Mouse (Mus musculus) ovary, postnatal 14 days (tissue): Measurements from ENCODE around the gene Col6a4.

Experiments
- DNase-seq: peaks from one replicate; pipeline ENCODE4 v3.0.0; 2022; ENCODE audit warnings: low spot score

The Col6a4 gene

DNA sequence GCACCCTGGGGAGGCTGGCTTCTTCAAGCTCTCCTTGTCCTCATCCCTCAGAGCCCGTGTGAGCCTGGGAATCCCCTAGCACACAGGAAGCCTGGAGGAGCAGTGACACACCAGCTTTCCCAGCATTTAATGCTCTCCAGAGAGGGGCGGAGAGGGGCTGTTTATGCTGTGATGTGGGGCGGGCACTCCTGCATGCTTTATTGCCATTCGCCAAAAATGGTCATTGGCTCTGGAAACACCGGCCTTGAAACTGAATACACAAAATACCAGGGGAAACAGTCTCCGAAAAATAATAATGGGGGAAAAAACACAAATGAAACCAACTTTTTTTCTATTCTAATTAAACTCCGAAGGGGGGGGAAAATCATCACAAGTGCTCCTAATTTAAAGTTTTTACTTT, at the start of gene Col6a4:
TSS of gene Col6a4 (minus strand) at position 101 of the 400 bp plus-strand sequence.
- DNase-seq, result no peak

DNA sequence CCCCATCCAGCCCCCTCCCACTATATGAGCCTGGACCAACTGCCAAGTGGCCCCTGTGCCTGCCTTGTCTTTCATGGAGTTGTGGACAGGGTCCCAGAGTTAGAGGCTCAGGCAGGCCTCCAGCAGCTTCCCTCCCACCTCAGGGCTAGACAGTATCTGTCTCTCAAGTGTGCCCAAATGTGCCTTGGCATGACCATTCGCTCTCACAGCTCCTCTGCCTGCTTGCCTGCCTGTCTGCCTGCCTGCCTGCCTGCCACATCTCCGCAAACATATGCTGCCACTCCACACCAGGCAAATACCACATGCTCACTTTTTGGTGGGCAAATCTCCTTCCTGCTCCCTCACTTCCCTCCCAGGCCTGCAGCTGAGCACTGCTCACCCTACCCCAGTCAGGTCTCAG, 49.0 kb upstream of the Col6a4 start:
- no peak for DNase-seq

DNA sequence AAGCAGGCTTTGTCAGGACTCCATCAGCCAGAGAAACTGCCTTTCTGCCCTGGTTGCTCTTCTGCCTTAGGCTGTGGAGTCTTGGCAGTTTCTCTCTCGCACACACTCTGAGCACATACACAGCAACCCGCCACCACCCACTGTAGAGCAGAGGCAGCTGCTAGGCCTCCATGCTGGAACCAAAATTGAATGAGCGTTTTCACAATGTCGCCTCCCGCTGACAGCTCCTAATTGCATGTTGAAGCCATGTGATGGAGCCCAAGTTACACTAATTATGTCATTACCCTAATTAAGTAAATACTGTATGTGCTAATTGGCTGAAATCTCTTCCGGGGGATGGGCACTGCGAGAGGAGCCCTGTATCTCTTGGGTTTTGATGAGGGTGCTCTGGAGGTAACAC, 47.6 kb upstream of the Col6a4 start:
- DNase-seq, result no peak

DNA sequence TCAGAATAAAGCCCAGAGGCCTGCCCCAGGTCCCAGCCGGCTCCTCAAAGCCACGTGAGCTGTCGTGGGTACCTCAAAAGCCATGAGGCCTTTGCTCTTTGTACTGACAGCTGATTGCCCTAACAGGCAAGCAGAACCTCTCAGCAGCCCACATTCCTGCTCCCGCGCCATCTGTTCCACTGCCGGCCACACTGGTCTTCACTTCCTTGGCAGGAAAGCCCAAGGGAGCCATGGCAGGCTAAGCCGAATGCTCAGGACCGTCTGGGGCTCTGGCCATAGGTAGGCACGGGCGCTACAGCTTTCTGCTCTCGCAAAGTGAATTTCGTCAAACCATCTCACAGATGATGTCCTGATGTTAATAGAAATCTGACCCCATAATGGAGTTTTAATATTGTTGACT, 45.4 kb upstream of the Col6a4 start:
- DNase-seq, result no peak

DNA sequence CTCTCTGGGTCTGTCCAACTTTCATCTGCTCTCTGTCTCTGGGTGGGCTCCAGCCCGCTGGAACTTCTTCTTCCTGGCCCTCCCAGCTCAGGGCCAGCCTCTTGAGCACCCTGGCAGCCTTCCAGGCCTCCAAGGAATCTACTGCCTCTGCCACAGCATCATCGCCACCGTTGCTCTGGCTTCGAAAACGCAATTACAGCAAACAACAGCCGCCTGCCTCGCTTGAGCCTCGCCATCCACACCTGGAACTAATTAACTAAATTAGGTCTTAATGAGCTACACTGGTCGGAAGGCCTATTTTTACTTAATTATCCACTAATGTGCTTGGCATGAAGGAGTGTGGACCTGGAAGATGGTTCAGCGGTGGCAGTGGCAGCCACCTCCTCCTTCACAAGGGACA, 43.2 kb upstream of the Col6a4 start:
- DNase-seq, result no peak

DNA sequence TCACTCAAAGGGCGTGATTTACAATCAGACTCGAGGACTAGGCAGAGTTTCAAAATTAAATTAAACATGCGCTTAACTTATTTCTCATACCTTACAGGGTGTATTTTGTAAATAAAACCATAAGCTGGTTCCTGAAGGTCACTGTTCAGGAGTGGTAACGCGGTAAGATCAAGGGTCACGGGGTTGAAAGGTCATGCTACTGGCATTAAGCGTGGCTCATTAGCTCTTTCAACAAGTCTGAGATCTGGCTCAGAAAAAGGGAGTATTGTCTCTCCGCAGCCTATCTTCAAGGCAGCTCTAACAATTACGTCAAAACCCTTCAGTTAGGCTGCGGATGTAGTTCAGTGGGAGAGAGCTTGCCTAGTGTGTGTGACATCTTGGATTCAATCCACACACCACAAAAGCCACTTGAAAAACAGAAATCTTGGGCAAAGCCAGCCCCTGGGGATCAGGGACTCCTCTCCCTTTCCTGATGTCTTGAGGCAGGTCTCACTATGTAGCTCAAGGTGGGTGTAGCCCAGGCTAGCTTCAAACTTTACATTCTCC, 41.2 kb upstream of the Col6a4 start:
- no peak for DNase-seq

DNA sequence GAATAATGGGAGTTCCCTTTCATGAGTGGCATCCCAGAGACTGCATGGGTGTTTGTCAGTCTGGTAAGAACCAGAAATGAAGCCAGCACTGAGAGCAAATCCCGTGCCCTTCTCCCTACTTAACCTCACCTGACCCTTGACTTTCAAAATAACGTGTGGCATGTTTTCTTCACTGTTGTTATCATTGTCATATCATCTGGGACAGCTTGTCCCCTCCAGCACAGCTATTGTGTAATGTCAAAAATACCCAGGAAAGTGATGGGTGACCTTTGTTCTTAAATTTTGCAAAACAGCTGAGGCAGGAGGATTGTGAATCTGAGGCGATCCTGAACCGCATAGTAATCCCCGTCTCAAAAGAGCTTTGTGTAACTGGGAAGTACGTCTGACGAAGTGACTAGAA, 33.7 kb upstream of the Col6a4 start:
- no peak for DNase-seq

DNA sequence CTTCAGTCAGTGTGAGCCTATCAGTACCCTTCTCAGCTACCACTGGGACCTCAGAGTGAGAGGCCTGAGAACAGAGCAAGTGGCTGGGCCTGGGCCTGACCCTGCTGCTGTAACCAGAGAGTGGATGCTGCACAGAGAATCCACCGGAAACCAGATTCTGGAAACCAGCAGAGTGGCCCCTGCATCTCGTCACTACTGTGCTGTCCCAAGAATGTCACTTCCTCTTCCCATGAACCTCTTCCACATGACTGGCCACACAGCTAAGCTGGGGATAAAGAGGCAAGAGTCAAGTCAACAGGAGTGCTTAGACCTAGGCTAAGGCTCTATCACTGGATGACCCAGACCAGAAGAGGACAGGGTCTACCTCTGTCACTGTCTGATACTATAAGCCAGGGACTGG, 32.5 kb upstream of the Col6a4 start:
- DNase-seq, result no peak

DNA sequence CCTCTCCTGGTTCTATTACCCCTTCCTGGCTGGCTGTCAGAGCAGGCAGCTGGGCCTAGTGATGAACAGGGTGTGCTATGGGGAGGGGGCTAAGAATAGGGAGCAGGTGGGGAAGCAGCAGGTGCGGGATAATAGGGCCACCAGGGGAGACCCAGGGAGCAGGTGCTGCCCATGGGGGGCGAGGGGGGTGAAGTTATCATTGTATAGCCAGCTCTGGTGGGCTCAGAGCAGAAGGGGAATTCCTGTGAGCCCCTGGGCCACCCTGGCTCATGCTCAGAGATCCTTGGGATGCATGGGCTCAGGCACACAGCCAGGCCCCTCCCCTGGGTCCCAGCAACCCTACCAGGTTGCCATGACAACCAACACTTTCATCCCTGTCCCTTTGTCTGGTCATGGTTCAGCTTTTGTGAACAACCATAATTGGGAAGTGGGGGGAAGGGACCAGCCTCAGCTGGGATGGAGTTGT, 30.2 kb upstream of the Col6a4 start:
- DNase-seq, result no peak

DNA sequence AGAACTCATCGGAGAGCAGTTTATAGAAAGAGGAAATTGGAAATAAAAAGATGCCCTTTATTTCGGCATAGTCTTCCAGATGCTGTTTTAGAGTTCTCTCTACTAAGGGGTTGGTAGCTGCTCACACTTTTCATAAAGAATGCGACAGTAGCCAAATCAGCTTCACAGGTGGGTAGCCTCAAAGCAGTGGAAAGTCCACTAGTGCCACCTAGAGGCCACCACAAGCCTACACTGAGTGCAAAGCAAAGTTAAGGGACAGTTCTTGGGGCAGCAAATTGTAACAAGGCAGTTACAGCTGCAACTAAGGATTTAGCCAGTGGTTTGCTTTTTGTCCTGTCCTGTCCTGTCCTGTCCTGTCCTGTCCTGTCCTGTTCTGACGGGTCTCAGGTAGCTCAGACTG, 27.0 kb upstream of the Col6a4 start:
- DNase-seq, result peak; percentile 13

DNA sequence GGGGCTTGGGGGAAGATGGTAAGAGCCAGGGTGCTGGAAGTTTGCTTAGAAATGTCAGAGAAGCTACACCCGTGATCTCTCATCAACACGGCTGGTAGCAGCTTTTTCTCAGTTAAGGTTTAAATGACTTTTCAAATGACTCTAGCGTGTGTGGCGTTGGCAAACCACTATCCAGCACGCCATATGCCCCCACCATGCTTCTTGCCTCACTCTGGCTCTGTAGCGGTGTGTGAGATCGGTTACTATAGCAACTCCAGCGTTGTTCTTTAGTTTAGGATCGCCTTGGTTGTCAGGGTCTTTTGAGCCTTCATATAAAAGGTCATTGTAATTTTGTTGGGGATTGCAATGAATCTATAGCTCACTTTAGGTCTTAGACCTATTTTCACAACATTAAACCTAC, 22.5 kb upstream of the Col6a4 start:
- no peak for DNase-seq

DNA sequence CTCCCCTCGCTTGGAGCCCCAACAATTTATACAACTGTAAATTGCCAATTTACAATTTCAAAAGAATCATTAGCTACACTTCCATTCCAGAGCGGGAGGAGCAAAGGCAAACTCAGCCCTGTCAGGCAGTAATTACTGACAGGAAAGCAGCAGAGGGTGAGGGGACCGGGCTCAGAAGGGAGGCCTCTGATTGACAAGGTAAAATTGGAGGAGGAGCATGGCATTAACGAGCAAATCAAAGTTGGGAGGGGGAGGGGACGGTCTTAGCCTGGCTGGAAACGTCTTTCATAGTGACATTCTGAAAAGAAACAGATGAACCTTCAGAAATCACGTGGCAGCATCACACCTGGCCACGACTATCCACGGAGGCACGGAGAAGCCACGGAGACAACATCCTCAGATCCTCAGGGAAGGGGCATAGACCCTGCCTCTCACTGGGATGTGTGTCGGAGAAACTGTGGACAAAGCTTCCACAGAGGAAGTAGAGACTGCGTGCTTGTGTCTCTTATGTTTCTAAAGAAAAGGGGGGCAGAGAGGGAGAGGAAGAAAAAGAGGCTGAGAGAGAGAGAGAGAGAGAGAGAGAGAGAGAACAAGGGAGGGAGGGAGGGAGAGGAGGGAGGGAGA, 19.3 kb upstream of the Col6a4 start:
- DNase-seq, result no peak

DNA sequence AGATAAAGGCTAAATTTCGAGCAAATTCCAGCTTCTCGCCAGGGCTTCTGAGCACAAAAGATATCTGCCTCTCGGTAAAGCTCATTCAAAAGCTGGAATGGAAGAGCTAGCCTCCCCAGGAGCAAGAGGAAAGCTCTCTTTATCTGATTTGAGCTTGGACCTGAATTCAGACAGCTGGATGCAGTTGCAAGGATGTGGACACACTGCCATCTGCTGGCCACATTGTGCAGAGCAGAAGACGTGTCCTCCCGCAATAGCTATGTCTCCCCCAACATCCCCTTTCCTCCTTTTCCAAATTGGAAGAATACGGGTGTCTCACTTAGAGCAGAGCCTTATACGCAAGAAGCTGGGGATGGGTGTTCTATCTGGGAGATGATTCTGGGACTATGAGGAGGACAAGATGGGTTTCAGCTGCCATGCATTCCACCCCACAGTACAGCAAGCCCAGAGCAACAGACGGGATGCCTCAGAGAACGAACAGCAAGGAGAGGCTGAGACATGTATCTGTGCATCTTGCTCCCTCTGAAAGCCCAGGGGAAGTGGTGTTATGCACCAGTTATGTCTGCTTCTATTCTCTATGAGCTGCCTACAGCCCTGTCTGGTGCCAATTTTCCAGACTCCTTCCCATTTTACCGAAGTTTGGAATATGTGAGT, 16.3 kb upstream of the Col6a4 start:
- peak; percentile 78 for DNase-seq

DNA sequence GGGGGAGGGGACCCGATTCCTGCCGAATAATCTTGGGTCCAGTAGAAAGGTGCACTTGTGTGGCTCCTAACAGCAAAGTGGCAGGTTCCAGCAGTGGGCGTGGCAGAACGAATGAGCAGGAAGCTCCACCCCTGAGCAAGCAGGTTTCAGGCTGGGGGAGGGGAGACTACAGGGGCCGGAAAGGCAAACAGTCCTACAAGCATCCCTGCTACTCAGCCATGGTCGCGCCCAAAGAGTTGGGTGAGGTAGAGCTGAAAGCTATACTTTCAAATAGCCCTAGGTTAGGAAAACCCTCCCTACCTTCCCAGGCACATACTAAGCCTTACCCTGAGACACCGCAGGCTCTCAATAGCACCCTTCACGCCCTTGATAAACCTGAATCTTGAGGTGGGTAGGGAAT, 9.7 kb upstream of the Col6a4 start:
- DNase-seq, result no peak

DNA sequence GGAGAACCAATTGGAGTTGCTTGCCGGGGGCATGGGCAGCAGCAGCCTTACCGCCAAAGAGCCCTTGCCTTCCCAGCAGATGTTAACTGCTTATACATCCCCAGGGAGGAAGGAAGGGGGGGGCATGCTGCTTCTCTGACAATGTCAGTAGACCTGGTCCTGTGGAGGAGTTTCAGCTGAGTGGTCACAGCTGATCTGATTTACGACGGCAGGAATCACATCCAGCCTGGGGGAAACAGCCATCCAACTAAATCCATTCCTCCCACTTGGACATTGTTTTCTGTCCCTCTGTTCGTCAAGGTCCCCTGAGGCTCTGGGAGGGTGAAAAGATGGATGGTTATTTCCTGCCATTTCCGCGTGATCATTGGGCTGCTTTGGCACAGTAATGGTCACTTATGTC, 7.8 kb upstream of the Col6a4 start:
- DNase-seq, result no peak

DNA sequence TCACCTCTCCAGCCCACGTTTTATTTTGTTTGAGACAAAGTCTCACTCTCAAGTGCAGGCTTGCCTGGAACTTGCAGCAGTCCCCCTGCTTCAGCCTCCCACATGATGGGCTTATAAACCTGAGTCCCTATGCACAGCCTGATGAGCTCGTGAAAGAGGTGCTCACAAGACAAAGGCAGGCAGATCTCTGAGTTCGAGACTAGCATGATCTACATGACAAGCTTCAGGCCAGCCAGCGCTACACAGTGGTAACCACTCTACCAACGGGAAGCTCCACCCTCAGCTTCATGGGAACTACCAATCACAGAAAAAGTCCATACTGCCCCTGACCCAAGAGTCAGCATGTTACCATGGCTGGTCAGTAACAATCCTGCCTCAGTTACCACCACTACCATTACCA, 4.6 kb upstream of the Col6a4 start:
- no peak for DNase-seq

DNA sequence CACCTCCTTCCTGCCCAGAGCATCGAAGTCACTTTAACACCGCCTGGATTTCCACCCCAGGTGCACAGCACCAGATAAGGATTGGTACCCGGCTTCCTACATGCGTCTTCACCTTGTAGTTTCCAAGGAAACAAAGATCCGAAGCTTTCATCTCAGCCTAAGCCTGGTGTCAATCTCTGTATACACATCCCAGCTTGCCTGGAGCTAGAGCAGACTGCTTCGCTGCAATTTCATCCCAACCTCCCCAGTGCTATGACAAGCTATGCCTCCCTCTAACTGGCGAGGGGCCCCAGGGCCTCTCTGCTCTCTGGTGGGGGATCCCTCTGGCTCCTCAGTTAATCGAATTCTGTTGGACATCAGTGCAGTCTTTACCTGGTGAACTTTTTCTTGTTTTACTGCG, 3.7 kb upstream of the Col6a4 start:
- DNase-seq, result no peak

DNA sequence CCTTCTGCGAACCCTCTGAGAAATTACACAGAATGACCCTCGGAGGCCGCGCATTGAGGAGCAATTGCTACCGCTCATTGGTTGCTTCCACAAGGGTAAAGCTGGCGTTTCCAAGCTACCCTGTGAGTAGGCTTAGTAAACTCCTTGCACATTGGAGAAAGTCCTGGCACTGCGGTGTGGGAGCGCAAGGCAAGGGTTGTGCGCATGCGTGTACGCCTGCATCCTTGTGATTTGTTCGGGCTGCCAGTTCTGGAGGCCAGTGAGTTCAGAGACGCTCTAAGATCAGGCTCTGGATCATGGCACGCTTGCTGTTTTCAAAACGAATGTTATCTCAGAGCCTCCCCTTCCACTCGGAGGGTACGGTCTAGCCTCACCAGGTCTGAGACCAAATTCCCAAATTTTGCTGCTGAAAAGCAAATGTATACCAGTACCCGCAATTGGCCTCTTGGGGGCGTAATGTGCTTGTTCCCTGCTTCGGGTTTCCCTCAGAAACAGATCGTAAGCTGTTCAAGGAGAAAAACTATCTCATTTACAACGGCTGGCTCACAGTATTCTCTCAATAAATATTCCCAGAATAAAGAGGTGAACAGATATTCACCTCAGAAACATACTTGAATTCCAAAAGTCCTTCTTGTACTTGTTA, 2.9 kb upstream of the Col6a4 start:
- no peak for DNase-seq

DNA sequence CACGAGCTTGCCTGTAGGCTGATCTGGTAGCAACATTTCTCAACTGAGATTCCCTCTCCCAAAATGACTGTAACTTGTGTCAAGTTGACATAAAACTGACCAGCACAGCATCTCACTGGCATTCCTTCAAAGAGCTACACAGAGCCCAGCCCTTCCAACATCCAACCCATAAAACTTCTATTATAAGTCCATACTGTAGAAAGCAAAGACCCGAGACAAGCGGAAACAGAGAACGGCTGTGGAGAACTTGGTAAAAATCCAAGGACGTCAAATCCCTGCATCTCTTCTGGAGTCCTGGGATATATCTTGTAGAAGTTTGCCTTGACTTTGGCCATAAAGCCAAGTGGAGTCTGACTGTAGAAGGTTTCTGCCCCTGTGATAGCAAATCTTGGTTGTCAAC, 15.1 kb downstream of the Col6a4 start:
- DNase-seq, result no peak

DNA sequence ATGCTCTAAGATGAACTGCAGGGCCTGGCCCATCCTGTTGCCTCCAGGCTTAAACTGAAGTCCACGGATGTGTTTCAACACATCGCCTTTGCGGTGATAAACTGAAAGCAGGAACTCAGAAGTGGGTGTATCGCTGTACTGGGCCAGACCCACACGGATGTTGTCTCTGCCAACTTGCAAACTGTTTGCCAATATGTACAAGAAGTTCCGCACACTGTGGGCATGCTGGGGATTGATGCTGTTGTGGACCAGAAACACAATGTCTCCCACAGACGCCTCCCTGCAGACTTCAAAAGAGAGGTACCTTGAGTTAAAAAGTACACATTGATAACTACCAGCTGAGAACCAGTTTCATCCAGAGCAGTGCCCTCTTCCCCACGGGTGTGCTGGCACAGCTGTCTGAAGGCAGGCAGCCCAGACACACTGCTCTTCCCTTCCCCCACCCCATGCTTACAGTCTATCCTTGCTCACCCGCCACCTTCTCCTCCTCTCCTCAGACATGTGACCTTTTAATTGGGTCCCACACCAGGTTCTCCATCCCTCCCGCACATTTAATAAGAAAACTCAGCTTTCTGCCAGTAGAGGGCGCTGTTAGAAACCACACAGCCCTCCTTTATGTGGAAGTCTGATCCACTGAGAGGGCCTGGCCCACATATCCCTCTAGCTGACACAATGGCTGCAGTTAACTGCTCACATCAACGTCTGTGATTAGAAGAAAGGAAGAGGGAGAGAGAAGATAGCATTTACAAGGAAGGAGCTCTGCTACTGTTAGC, 16.1 kb downstream of the Col6a4 start:
- peak; percentile 31 for DNase-seq

DNA sequence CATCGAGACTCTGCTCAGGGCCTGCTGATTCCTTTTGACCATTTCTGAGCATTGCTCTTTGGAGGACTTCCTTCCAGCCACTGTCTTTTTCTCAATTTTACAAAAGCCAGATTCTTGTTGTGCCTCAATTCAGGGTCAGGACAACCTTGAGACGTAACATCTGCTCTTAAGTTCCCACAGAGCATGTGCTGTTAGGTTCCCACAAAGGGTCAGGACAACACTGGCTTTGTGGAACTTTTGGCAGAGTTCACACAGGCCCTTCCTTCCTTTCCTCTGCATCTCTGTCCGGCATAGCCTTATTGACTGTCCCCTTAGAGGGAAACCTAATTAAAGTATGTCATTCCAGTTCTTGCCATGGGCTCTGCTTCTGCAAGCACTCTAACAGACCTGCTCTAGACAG, 18.6 kb downstream of the Col6a4 start:
- DNase-seq, result no peak

DNA sequence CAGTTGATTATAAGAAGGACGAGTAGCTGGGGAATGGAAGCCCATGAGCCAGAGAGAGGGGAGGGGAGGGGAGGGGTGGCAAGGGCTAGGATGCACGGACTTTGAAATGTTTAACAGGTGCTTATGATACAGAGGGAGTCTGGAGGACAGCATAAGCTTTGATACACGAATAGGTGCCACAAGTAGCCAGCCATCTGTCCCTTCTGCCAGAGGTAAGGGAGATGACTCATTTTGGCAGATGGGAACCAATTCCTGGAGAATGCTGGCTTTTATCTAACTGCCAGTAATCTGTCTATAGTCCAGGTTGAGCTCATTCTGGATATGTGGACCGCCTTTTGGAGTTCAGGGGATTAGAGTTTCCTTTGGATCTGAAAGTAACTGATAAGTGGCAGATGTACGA, 20.3 kb downstream of the Col6a4 start:
- no peak for DNase-seq

DNA sequence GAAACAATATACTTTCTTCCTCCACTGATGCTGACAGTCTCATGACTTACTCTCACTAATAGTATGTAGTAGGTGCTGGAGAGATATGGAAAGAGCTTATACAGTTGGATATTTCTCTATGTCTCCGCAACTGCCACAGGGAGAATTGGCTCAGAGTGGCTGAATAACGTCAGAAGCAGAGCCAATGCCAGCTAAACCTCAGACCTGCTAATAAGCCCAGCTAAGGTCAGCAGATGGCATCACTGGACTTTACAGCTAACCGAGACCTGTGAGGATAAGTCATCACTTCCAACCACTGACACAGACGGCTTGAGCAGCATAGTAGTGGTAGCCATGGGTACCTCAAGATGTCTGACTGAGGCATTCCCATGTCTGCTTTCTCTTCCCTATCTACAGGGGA, 22.6 kb downstream of the Col6a4 start:
- no peak for DNase-seq
